In genomic region chr11:50224671-50225530, GRCm38 (mm10) we compare ENCODE assay signal across 8 mouse cellular contexts. TPM values are rescaled to one million over a fixed set of nuclear protein-coding genes. Genes with fewer than 3 reads are reported as not detected.
DNase-seq lines count a peak whose midpoint lies in the region; ATAC-seq and TF ChIP-seq lines count a peak whose summit lies in the region.

No protein-coding gene starts in this region.

- H3K27ac ChIP-seq in ES-Bruce4 (ENCODE audit: insufficient read depth, low read length), result no peak overlapping the region
- peak overlapping the region; percentile 93 for H3K27ac ChIP-seq in forebrain, embryonic 10.5 days
- H3K27ac ChIP-seq in heart, embryonic 16.5 days (ENCODE audit: low read length), result peak overlapping the region; percentile 79
- H3K27ac ChIP-seq in neural tube, embryonic 15.5 days (replicated peaks), result peak overlapping the region; percentile 94

- TF ChIP-seq CTCF in ES-Bruce4 (IDR thresholded peaks at IDR 0.05; ENCODE audit: low read depth, low read length), result no peak

- DNase-seq in c-Kit-positive CD71-negative TER-119-negative erythroid progenitor cells, embryonic 14.5 days (ENCODE audit: low read depth), result peak; percentile 64
- peak; percentile 78 for DNase-seq in forebrain, embryonic 10.5 days (ENCODE audit: extremely low spot score, low spot score)
- DNase-seq in kidney, postnatal 25 days, result peak; percentile 92 to 95
- DNase-seq in lung, adult 18-20 months, result peak; percentile 89
- peak; percentile 48 to 57 for DNase-seq in thymus, adult 18-20 months

- WGBS in forebrain, embryonic 10.5 days, result under 1% methylated on average over 70 of the region's 70 CpGs
- WGBS in heart, embryonic 16.5 days, result under 1% methylated on average over 67 of the region's 70 CpGs
- under 1% methylated on average over 69 of the region's 70 CpGs for WGBS in neural tube, embryonic 15.5 days

- H3K9ac ChIP-seq in ES-Bruce4 (ENCODE audit: low read depth, poor library complexity, severe bottlenecking), result peak overlapping the region; percentile 85
- peak overlapping the region; percentile 95 for H3K9ac ChIP-seq in heart, embryonic 16.5 days (ENCODE audit: low read length)
- H3K9ac ChIP-seq in neural tube, embryonic 15.5 days (replicated peaks), result peak overlapping the region; percentile 100

- H3K4me1 ChIP-seq in ES-Bruce4 (ENCODE audit: control insufficient read depth, insufficient read depth, low read length), result peaks cover 6% of the 10 kb centered on the region
- H3K4me1 ChIP-seq in forebrain, embryonic 10.5 days, result peaks cover 65% of the 10 kb centered on the region
- peaks cover 30% of the 10 kb centered on the region for H3K4me1 ChIP-seq in heart, embryonic 16.5 days (ENCODE audit: control insufficient read depth, insufficient read depth, low read length)
- H3K4me1 ChIP-seq in neural tube, embryonic 15.5 days, result peaks cover 58% of the 10 kb centered on the region

- H3K36me3 ChIP-seq in ES-Bruce4 (ENCODE audit: control insufficient read depth, insufficient read depth, low read length, poor library complexity, severe bottlenecking), result no peaks in the 10 kb centered on the region
- H3K36me3 ChIP-seq in forebrain, embryonic 10.5 days (replicated peaks), result no peaks in the 10 kb centered on the region
- H3K36me3 ChIP-seq in heart, embryonic 16.5 days (ENCODE audit: control insufficient read depth, insufficient read depth), result no peaks in the 10 kb centered on the region
- no peaks in the 10 kb centered on the region for H3K36me3 ChIP-seq in neural tube, embryonic 15.5 days

- TF ChIP-seq POLR2A in ES-Bruce4 (IDR thresholded peaks at IDR 0.05; ENCODE audit: insufficient read depth, low read length), result no peak

- H3K4me2 ChIP-seq in heart, embryonic 16.5 days (ENCODE audit: low read depth, low read length), result peak overlapping the region; percentile 96
- H3K4me2 ChIP-seq in neural tube, embryonic 15.5 days, result peak overlapping the region; percentile 91

- peak overlapping the region; percentile 84 for H3K4me3 ChIP-seq in ES-Bruce4 (ENCODE audit: low read depth, low read length)
- peak overlapping the region; percentile 91 for H3K4me3 ChIP-seq in forebrain, embryonic 10.5 days
- peak overlapping the region; percentile 89 for H3K4me3 ChIP-seq in heart, embryonic 16.5 days (ENCODE audit: low read length)
- H3K4me3 ChIP-seq in neural tube, embryonic 15.5 days (replicated peaks), result peak overlapping the region; percentile 80

- no peaks in the 10 kb centered on the region for H3K27me3 ChIP-seq in ES-Bruce4 (ENCODE audit: control insufficient read depth, insufficient read depth, low read length, poor library complexity, severe bottlenecking)
- H3K27me3 ChIP-seq in forebrain, embryonic 10.5 days (ENCODE audit: poor library complexity, severe bottlenecking), result peaks cover 53% of the 10 kb centered on the region
- no peaks in the 10 kb centered on the region for H3K27me3 ChIP-seq in heart, embryonic 16.5 days (ENCODE audit: control insufficient read depth, insufficient read depth, low read length)
- no peaks in the 10 kb centered on the region for H3K27me3 ChIP-seq in neural tube, embryonic 15.5 days (replicated peaks)

- TF ChIP-seq EP300 in ES-Bruce4 (IDR thresholded peaks at IDR 0.05; ENCODE audit: insufficient read depth, low read depth, low read length), result no peak

- ATAC-seq in heart, embryonic 16.5 days (replicated peaks; ENCODE audit: extremely low read depth, insufficient read depth, low FRiP score), result peak; percentile 87
- ATAC-seq in neural tube, embryonic 15.5 days (ENCODE audit: low FRiP score), result peak; percentile 87

- H3K9me3 ChIP-seq in ES-Bruce4 (replicated peaks; ENCODE audit: control insufficient read depth, insufficient read depth, low read length, poor library complexity, severe bottlenecking), result no peaks in the 10 kb centered on the region
- H3K9me3 ChIP-seq in forebrain, embryonic 10.5 days, result no peaks in the 10 kb centered on the region
- H3K9me3 ChIP-seq in heart, embryonic 16.5 days (replicated peaks; ENCODE audit: control insufficient read depth, low read length), result no peaks in the 10 kb centered on the region
- H3K9me3 ChIP-seq in neural tube, embryonic 15.5 days (replicated peaks), result no peaks in the 10 kb centered on the region

RNA-seq across cellular contexts. Expression of gene Ltc4s, which starts 13.5 kb away (rescaled TPM):
- polyA plus RNA-seq in ES-Bruce4 (2011; ENCODE audit: insufficient read depth, insufficient read length, low read depth, missing spikeins), result 2.7 and 3.1 TPM in 2 replicates
- polyA plus RNA-seq in forebrain, embryonic 10.5 days (2016; fragmentation: Nextera tagmentation; extraction: Ambion mirVana), result 0.79 and 1.1 TPM in 2 replicates
- 1.5 and 2.3 TPM in 2 replicates for polyA plus RNA-seq in heart, embryonic 16.5 days (2015; fragmentation: Nextera tagmentation; extraction: Ambion mirVana)
- 2.9 and 3.7 TPM in 2 replicates for polyA plus RNA-seq in neural tube, embryonic 15.5 days (2015; fragmentation: Nextera tagmentation; extraction: Ambion mirVana)

RNA-seq across cellular contexts. Expression of gene Mgat4b, which starts 14.2 kb away (rescaled TPM):
- polyA plus RNA-seq in ES-Bruce4 (2011; ENCODE audit: insufficient read depth, insufficient read length, low read depth, missing spikeins), result 30.8 and 37.0 TPM in 2 replicates
- polyA plus RNA-seq in forebrain, embryonic 10.5 days (2016; fragmentation: Nextera tagmentation; extraction: Ambion mirVana), result 10.8 and 13.2 TPM in 2 replicates
- polyA plus RNA-seq in heart, embryonic 16.5 days (2015; fragmentation: Nextera tagmentation; extraction: Ambion mirVana), result 11.8 and 29.2 TPM in 2 replicates
- 50.2 and 63.8 TPM in 2 replicates for polyA plus RNA-seq in neural tube, embryonic 15.5 days (2015; fragmentation: Nextera tagmentation; extraction: Ambion mirVana)

RNA-seq across cellular contexts. Expression of gene Sqstm1, which starts 14.3 kb away (rescaled TPM):
- polyA plus RNA-seq in ES-Bruce4 (2011; ENCODE audit: insufficient read depth, insufficient read length, low read depth, missing spikeins), result 208 and 259 TPM in 2 replicates
- polyA plus RNA-seq in forebrain, embryonic 10.5 days (2016; fragmentation: Nextera tagmentation; extraction: Ambion mirVana), result 117 and 122 TPM in 2 replicates
- polyA plus RNA-seq in heart, embryonic 16.5 days (2015; fragmentation: Nextera tagmentation; extraction: Ambion mirVana), result 261 and 264 TPM in 2 replicates
- polyA plus RNA-seq in neural tube, embryonic 15.5 days (2015; fragmentation: Nextera tagmentation; extraction: Ambion mirVana), result 421 and 450 TPM in 2 replicates

RNA-seq across cellular contexts. Expression of gene Mrnip, which starts 50.7 kb away (rescaled TPM):
- 11.0 and 12.8 TPM in 2 replicates for polyA plus RNA-seq in ES-Bruce4 (2011; ENCODE audit: insufficient read depth, insufficient read length, low read depth, missing spikeins)
- polyA plus RNA-seq in forebrain, embryonic 10.5 days (2016; fragmentation: Nextera tagmentation; extraction: Ambion mirVana), result 22.8 and 25.9 TPM in 2 replicates
- 9.4 and 9.6 TPM in 2 replicates for polyA plus RNA-seq in heart, embryonic 16.5 days (2015; fragmentation: Nextera tagmentation; extraction: Ambion mirVana)
- polyA plus RNA-seq in neural tube, embryonic 15.5 days (2015; fragmentation: Nextera tagmentation; extraction: Ambion mirVana), result 34.2 and 36.7 TPM in 2 replicates
